Mouse (Mus musculus) kidney, embryonic 14.5 days (tissue): ENCODE results near the gene Cox7a2l. TPM values are rescaled to one million over a fixed set of nuclear protein-coding genes. Genes with fewer than 3 reads are reported as not detected.

Experiments
- polyA plus RNA-seq: library from polyadenylated mRNA; unstranded; fragments of >200 nt; fragmentation: Nextera tagmentation; extraction: Ambion mirVana; gene quantifications from 2 replicates; pipeline ENCODE4 v1.2.1, GENCODE M21; 2014

The Cox7a2l gene
- polyA plus RNA-seq, 1 experiment from 2014 or later: 199 TPM

Other genes starting within 250 kb of the Cox7a2l start
- 28.0 and 54.7 TPM in 2 replicates for gene Eml4, start 166.4 kb downstream of the Cox7a2l start, polyA plus RNA-seq
- not detected in 2 replicates for gene Kcng3, start 114.6 kb upstream of the Cox7a2l start, polyA plus RNA-seq
- gene Mta3, start 188.8 kb upstream of the Cox7a2l start, polyA plus RNA-seq: 38.6 and 42.6 TPM in 2 replicates